Comparison of ENCODE assay signal across 20 mouse cellular contexts in genomic region chr16:75903028-75903427, GRCm38 (mm10).
DNase-seq lines count a peak whose midpoint lies in the region; ATAC-seq lines count a peak whose summit lies in the region.
"Had no signal": no experiment of that assay in that cellular context is flagged by ENCODE, and none has a peak within 500 bp of the region (broad histone marks: within the 10 kb centered on the region; RNA-seq: fewer than 3 reads in every experiment).

No protein-coding gene starts in this region.

- intact Hi-C loops in gastrocnemius, postnatal 14 days (cut with DNase I; ENCODE audit: low total_unique reads) = no loop called here

- H3K27ac ChIP-seq in limb, embryonic 10.5 days = no peak overlapping the region
- H3K27ac ChIP-seq: embryonic facial prominence, embryonic 10.5 days; embryonic facial prominence, embryonic 12.5 days; forebrain, embryonic 13.5 days; forebrain, embryonic 15.5 days had no signal

- no peaks in the 10 kb centered on the region for H3K4me1 ChIP-seq in limb, embryonic 10.5 days
- H3K4me1 ChIP-seq: embryonic facial prominence, embryonic 10.5 days; embryonic facial prominence, embryonic 12.5 days had no signal

- H3K36me3 ChIP-seq in limb, embryonic 10.5 days = no peaks in the 10 kb centered on the region
- H3K36me3 ChIP-seq: embryonic facial prominence, embryonic 10.5 days; embryonic facial prominence, embryonic 12.5 days; forebrain, embryonic 15.5 days had no signal

- DNase-seq in CD4-positive helper T cell, adult 2 months (ENCODE audit: low read depth, low spot score) = peak; percentile 50
- DNase-seq in induced T-regulatory cell, adult 2 months (ENCODE audit: low read depth) = peak; percentile 62
- no peak for DNase-seq in neural tube, embryonic 10.5 days (ENCODE audit: extremely low spot score, low spot score)
- no peak for DNase-seq in limb, embryonic 10.5 days (ENCODE audit: low spot score)
- no peak for DNase-seq in gastrocnemius, postnatal 14 days
- DNase-seq: adrenal gland, adult 8-10 months; adrenal gland, postnatal 14 days; adrenal gland, postnatal 36 days; B cell, adult 2 months; cerebellum, adult 11-12 months; cerebellum, adult 2 months; cerebellum, adult 9-10 months; cerebellum, postnatal 10 days; cerebellum, postnatal 25 days; forebrain, postnatal 0 days had no signal

- 84% methylated on average over 3 of the region's 3 CpGs for WGBS in limb, embryonic 10.5 days

- H3K27me3 ChIP-seq in limb, embryonic 10.5 days (ENCODE audit: low read depth, poor library complexity, severe bottlenecking) = no peaks in the 10 kb centered on the region
- H3K27me3 ChIP-seq: embryonic facial prominence, embryonic 12.5 days; forebrain, embryonic 13.5 days; forebrain, embryonic 15.5 days had no signal

- ATAC-seq in CD4-positive, CD25-positive, alpha-beta regulatory T cell, adult 4 months = peak; percentile 54
- ATAC-seq: forebrain, embryonic 13.5 days; forebrain, embryonic 15.5 days; forebrain, postnatal 0 days had no signal

- no peak overlapping the region for H3K4me3 ChIP-seq in limb, embryonic 10.5 days
- H3K4me3 ChIP-seq: embryonic facial prominence, embryonic 10.5 days; embryonic facial prominence, embryonic 12.5 days; forebrain, embryonic 13.5 days; forebrain, embryonic 15.5 days had no signal

- H3K9me3 ChIP-seq in limb, embryonic 10.5 days (replicated peaks) = no peaks in the 10 kb centered on the region
- H3K9me3 ChIP-seq: embryonic facial prominence, embryonic 10.5 days; embryonic facial prominence, embryonic 12.5 days; forebrain, embryonic 13.5 days; forebrain, embryonic 15.5 days had no signal

Comparison
In these comparisons a context has a peak if more than half of its experiments do, and no peak if none do; other contexts are left out.
1. DNase-seq: peak in CD4-positive helper T cell, adult 2 months (single experiment) and induced T-regulatory cell, adult 2 months (single experiment); none in neural tube, embryonic 10.5 days (single experiment), limb, embryonic 10.5 days (single experiment) and gastrocnemius, postnatal 14 days (single experiment).